Mouse (Mus musculus) stomach, embryonic 14.5 days (tissue): Measurements from ENCODE around the gene Orai1. TPM values are rescaled to one million over a fixed set of nuclear protein-coding genes. Genes with fewer than 3 reads are reported as not detected.

Source experiments
- ATAC-seq: fragments of 200-750 bp; cut with Nextera tagmentation; 2 replicates; pipeline ENCODE4 v1.8.0; 2017; ENCODE audit warnings: low read depth, moderate TSS enrichment; ENCODE audit not compliant: insufficient number of reproducible peaks, insufficient read depth, low FRiP score
- H3K27ac ChIP-seq: fragments of 300-500 bp; sonication (generic); 2 replicates; pipeline ENCODE4 v1.5.1; 2014; ENCODE audit warnings: mild to moderate bottlenecking, low read length, moderate library complexity, mixed read lengths
- H3K27me3 ChIP-seq: fragments of 300-500 bp; sonication (generic); 2 replicates; pipeline ENCODE4 v1.6.1; 2014; ENCODE audit warnings: low read length, control low read depth, mixed read lengths; ENCODE audit not compliant: control insufficient read depth, insufficient read depth
- H3K36me3 ChIP-seq: fragments of 300-500 bp; sonication (generic); 2 replicates; pipeline ENCODE4 v1.6.1; 2014; ENCODE audit warnings: mild to moderate bottlenecking, control low read depth, low read length, moderate library complexity, mixed read lengths; ENCODE audit not compliant: control insufficient read depth, insufficient read depth
- H3K4me1 ChIP-seq: fragments of 300-500 bp; sonication (generic); 2 replicates; pipeline ENCODE4 v1.6.1; 2014; ENCODE audit warnings: low read length, control low read depth, mixed read lengths; ENCODE audit not compliant: control insufficient read depth, insufficient read depth
- H3K4me2 ChIP-seq: fragments of 300-500 bp; sonication (generic); replicated peaks from 2 replicates; pipeline ENCODE4 v1.6.1; 2014; ENCODE audit warnings: low read depth, low read length, control low read depth
- H3K4me3 ChIP-seq: fragments of 300-500 bp; sonication (generic); 2 replicates; pipeline ENCODE4 v1.5.1; 2014; ENCODE audit warnings: low read depth, low read length, control low read depth
- H3K9ac ChIP-seq: fragments of 300-500 bp; sonication (generic); replicated peaks from 2 replicates; pipeline ENCODE4 v1.6.1; 2014; ENCODE audit warnings: low read depth, mild to moderate bottlenecking, control low read depth, low read length, moderate library complexity, mixed read lengths
- H3K9me3 ChIP-seq: fragments of 300-500 bp; sonication (generic); 2 replicates; pipeline ENCODE4 v1.6.1; 2016; ENCODE audit warnings: low read depth, low read length, control low read depth; ENCODE audit not compliant: control insufficient read depth
- whole genome bisulfite sequencing: fragments of 180-500 bp; shearing (Covaris S2); extraction: QIAGEN DNeasy Blood & Tissue Kit; methylation state at CpG from one replicate; pipeline ENCODE4 v1.1.7; 2014; 5-methylcytosine and 5-hydroxymethylcytosine counted together
- polyA plus RNA-seq: library from polyadenylated mRNA; unstranded; fragments of >200 nt; fragmentation: Nextera tagmentation; extraction: Ambion mirVana; gene quantifications from 2 replicates; pipeline ENCODE4 v1.2.1, GENCODE M21; 2014

Gene Orai1
- polyA plus RNA-seq, 1 experiment from 2014 or later: 17.8 TPM

- H3K9me3 ChIP-seq: no peaks in the 10 kb centered on the region
- 26% methylated on average over 9 of the region's 9 CpGs for WGBS
- no peak overlapping the region for H3K4me3 ChIP-seq
- ATAC-seq: no peak
- H3K4me2 ChIP-seq: no peak overlapping the region
- no peaks in the 10 kb centered on the region for H3K27me3 ChIP-seq
- no peak overlapping the region for H3K9ac ChIP-seq
- H3K36me3 ChIP-seq: no peaks in the 10 kb centered on the region
- peaks cover 6% of the 10 kb centered on the region; the same call in 1 of the 2 replicates for H3K4me1 ChIP-seq
- no peak overlapping the region for H3K27ac ChIP-seq
Measured at GRCm38 (mm10) chr5:123045561-123046295, 30.9 kb downstream of the Orai1 start.

GRCm38 (mm10) chr5:123046916-123047315 is 32.0 kb downstream of the Orai1 start, which contains the start of gene Morn3:
Morn3 (minus strand) TSS chr5:123047016.
- no peak for ATAC-seq
- 86% methylated on average over 3 of the region's 3 CpGs for WGBS
- no peaks in the 10 kb centered on the region for H3K9me3 ChIP-seq
- H3K27ac ChIP-seq: no peak within 1 kb of the TSS
- H3K4me1 ChIP-seq: peaks cover 6% of the 10 kb centered on the region; the same call in 1 of the 2 replicates
- H3K4me3 ChIP-seq: no peak within 1 kb of the TSS
- H3K4me2 ChIP-seq: no peak within 1 kb of the TSS
- no peak within 1 kb of the TSS for H3K9ac ChIP-seq
- H3K27me3 ChIP-seq: no peaks in the 10 kb centered on the region
- H3K36me3 ChIP-seq: no peaks in the 10 kb centered on the region

GRCm38 (mm10) chr5:123049271-123049670 is 34.4 kb downstream of the Orai1 start:
- no peaks in the 10 kb centered on the region for H3K27me3 ChIP-seq
- peak overlapping the region; percentile 30; the same call in 1 of the 2 replicates for H3K9ac ChIP-seq
- H3K27ac ChIP-seq: no peak overlapping the region
- H3K9me3 ChIP-seq: no peaks in the 10 kb centered on the region
- 7% methylated on average over 12 of the region's 12 CpGs for WGBS
- peak overlapping the region; percentile 43 for H3K4me2 ChIP-seq
- no peaks in the 10 kb centered on the region for H3K36me3 ChIP-seq
- peaks cover 6% of the 10 kb centered on the region; the same call in 1 of the 2 replicates for H3K4me1 ChIP-seq
- ATAC-seq: peak; percentile 54; the same call in 1 of the 2 replicates
- H3K4me3 ChIP-seq: no peak overlapping the region

GRCm38 (mm10) chr5:123050918-123051317 is 36.0 kb downstream of the Orai1 start:
- ATAC-seq: no peak

GRCm38 (mm10) chr5:123051736-123052135 is 36.9 kb downstream of the Orai1 start:
- no peaks in the 10 kb centered on the region for H3K27me3 ChIP-seq
- H3K27ac ChIP-seq: no peak overlapping the region
- ATAC-seq: no peak
- WGBS: 74% methylated on average over 5 of the region's 5 CpGs
- no peaks in the 10 kb centered on the region for H3K36me3 ChIP-seq
- H3K9me3 ChIP-seq: no peaks in the 10 kb centered on the region
- H3K4me3 ChIP-seq: no peak overlapping the region
- no peak overlapping the region for H3K9ac ChIP-seq
- no peak overlapping the region for H3K4me2 ChIP-seq
- H3K4me1 ChIP-seq: peaks cover 6% of the 10 kb centered on the region; the same call in 1 of the 2 replicates

More at GRCm38 (mm10) chr5:123050918-123051317, 36.0 kb downstream of the Orai1 start:
- peaks cover 6% of the 10 kb centered on the region; the same call in 1 of the 2 replicates for H3K4me1 ChIP-seq
- H3K4me2 ChIP-seq: no peak overlapping the region
- H3K27me3 ChIP-seq: no peaks in the 10 kb centered on the region
- no peak overlapping the region for H3K9ac ChIP-seq
- no peaks in the 10 kb centered on the region for H3K36me3 ChIP-seq
- no peaks in the 10 kb centered on the region for H3K9me3 ChIP-seq
- WGBS: 87% methylated on average over 9 of the region's 9 CpGs
- H3K4me3 ChIP-seq: no peak overlapping the region
- no peak overlapping the region for H3K27ac ChIP-seq

GRCm38 (mm10) chr5:123057366-123058250 is 42.7 kb downstream of the Orai1 start:
- H3K4me3 ChIP-seq: peak overlapping the region; percentile 21
- no peaks in the 10 kb centered on the region for H3K27me3 ChIP-seq
- H3K4me2 ChIP-seq: peak overlapping the region; percentile 37
- WGBS: 8% methylated on average over 48 of the region's 48 CpGs
- ATAC-seq: peak; percentile 96
- H3K9ac ChIP-seq: peak overlapping the region; percentile 4; the same call in 1 of the 2 replicates
- H3K4me1 ChIP-seq: 0 out of 2 replicates have a peak, but pooled peaks cover 9% of the 10 kb centered on the region
- H3K9me3 ChIP-seq: no peaks in the 10 kb centered on the region
- no peaks in the 10 kb centered on the region for H3K36me3 ChIP-seq
- peak overlapping the region; percentile 44; the same call in 1 of the 2 replicates for H3K27ac ChIP-seq

GRCm38 (mm10) chr5:123058251-123059102 is 43.6 kb downstream of the Orai1 start:
- H3K9me3 ChIP-seq: no peaks in the 10 kb centered on the region
- H3K36me3 ChIP-seq: no peaks in the 10 kb centered on the region
- no peak for ATAC-seq
- H3K4me1 ChIP-seq: 0 out of 2 replicates have a peak, but pooled peaks cover 9% of the 10 kb centered on the region
- WGBS: 37% methylated on average over 16 of the region's 16 CpGs
- peak overlapping the region; percentile 4; the same call in 1 of the 2 replicates for H3K9ac ChIP-seq
- H3K4me3 ChIP-seq: peak overlapping the region; percentile 21
- H3K27ac ChIP-seq: peak overlapping the region; percentile 44; the same call in 1 of the 2 replicates
- H3K27me3 ChIP-seq: no peaks in the 10 kb centered on the region
- H3K4me2 ChIP-seq: peak overlapping the region; percentile 37
